Mouse (Mus musculus) neural tube, embryonic 13.5 days (tissue): ENCODE measurements at regions not wholly inside any gene's neighbourhood (a gene's known extent, or its start where the extent isn't known, plus 50 kb on each side); places are given as distances from the start of the nearest gene placed in this dataset.

Experiments
- ATAC-seq: fragments of 200-750 bp; cut with Nextera tagmentation; 2 replicates; pipeline ENCODE4 v1.8.0; 2017; ENCODE audit warnings: low read depth, mild to moderate bottlenecking, moderate TSS enrichment, moderate library complexity
- H3K27ac ChIP-seq: fragments of 300-500 bp; sonication (generic); replicated peaks from 2 replicates; pipeline ENCODE4 v1.5.1; 2015; ENCODE audit warnings: moderate library complexity, mild to moderate bottlenecking, inconsistent platforms
- H3K27me3 ChIP-seq: fragments of 300-500 bp; sonication (generic); 2 replicates; pipeline ENCODE4 v1.6.1; 2015; ENCODE audit warnings: mild to moderate bottlenecking, inconsistent platforms
- H3K36me3 ChIP-seq: fragments of 300-500 bp; sonication (generic); 2 replicates; pipeline ENCODE4 v1.6.1; 2015; ENCODE audit warnings: mild to moderate bottlenecking, inconsistent platforms
- H3K4me1 ChIP-seq: fragments of 300-500 bp; sonication (generic); replicated peaks from 2 replicates; pipeline ENCODE4 v1.6.1; 2015; ENCODE audit warnings: inconsistent platforms
- H3K4me2 ChIP-seq: fragments of 300-500 bp; sonication (generic); 2 replicates; pipeline ENCODE4 v1.6.1; 2015; ENCODE audit warnings: inconsistent platforms, mild to moderate bottlenecking, moderate library complexity
- H3K4me3 ChIP-seq: fragments of 300-500 bp; sonication (generic); 2 replicates; pipeline ENCODE4 v1.5.1; 2015; ENCODE audit warnings: mild to moderate bottlenecking, inconsistent platforms
- H3K9ac ChIP-seq: fragments of 300-500 bp; sonication (generic); 2 replicates; pipeline ENCODE4 v1.6.1; 2015; ENCODE audit warnings: moderate library complexity, mild to moderate bottlenecking, inconsistent platforms
- H3K9me3 ChIP-seq: fragments of 300-500 bp; sonication (generic); 2 replicates; pipeline ENCODE4 v1.6.1; 2016; ENCODE audit warnings: inconsistent platforms
- WGBS: fragments of 180-500 bp; shearing (Covaris S2); methylation state at CpG from one replicate; pipeline ENCODE4 v1.1.7; 2015; 5-methylcytosine and 5-hydroxymethylcytosine counted together

DNA sequence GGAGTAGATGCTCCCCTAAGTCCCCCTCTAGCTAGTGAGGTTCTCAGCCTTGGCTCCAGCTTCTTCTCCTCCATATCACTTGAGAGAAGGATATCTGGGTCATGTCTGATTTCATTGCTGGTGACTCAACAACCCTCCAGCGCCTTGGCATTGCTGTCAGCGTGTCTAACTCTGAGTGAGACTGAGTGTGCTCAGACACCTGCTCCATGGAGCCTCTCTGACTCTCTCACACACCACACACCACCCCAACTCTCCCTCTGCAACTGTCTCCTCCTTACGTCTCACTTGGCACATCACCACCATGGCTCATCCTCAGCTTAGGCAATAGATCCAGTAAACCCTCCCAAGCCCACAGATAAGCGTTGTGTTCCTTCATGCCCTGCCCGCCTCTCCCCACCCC is 260.0 kb downstream of the Rps15a start:
- Histone ChIP-seq H3K4me3 (no peak overlapping the region), H3K4me1 (peaks cover 11% of the 10 kb centered on the region), H3K9ac (no peak overlapping the region), H3K4me2 (no peak overlapping the region), H3K36me3 (no peaks in the 10 kb centered on the region), H3K9me3 (no peaks in the 10 kb centered on the region), H3K27me3 (no peaks in the 10 kb centered on the region), H3K27ac (no peak overlapping the region)
- no peak for ATAC-seq
- 94% methylated on average over 5 of the region's 5 CpGs for WGBS

- Histone ChIP-seq H3K36me3 (no peaks in the 10 kb centered on the region), H3K27ac (no peak overlapping the region)
- WGBS = 62% methylated on average over 4 of the region's 4 CpGs
These were observed 262.3 kb downstream of the Rps15a start for GRCm38 (mm10) chr7:117853716-117854115.

GRCm38 (mm10) chr7:117852866-117853265 is 263.1 kb downstream of the Rps15a start:
- no peak overlapping the region for H3K27ac ChIP-seq
- no peak overlapping the region for H3K4me2 ChIP-seq
- ATAC-seq = no peak
- H3K9ac ChIP-seq = no peak overlapping the region
- no peak overlapping the region for H3K4me3 ChIP-seq
- 81% methylated on average over 2 of the region's 2 CpGs for WGBS
- H3K27me3 ChIP-seq = no peaks in the 10 kb centered on the region
- H3K36me3 ChIP-seq = no peaks in the 10 kb centered on the region
- no peaks in the 10 kb centered on the region for H3K9me3 ChIP-seq
- H3K4me1 ChIP-seq = peaks cover 11% of the 10 kb centered on the region

More at GRCm38 (mm10) chr7:117853716-117854115, 262.3 kb downstream of the Rps15a start:
- no peaks in the 10 kb centered on the region for H3K9me3 ChIP-seq
- H3K4me1 ChIP-seq = peaks cover 11% of the 10 kb centered on the region
- no peak overlapping the region for H3K9ac ChIP-seq
- ATAC-seq = no peak
- H3K27me3 ChIP-seq = no peaks in the 10 kb centered on the region
- H3K4me3 ChIP-seq = no peak overlapping the region
- no peak overlapping the region for H3K4me2 ChIP-seq

GRCm38 (mm10) chr7:117850822-117851221 is 265.2 kb downstream of the Rps15a start:
- Histone ChIP-seq H3K4me2 (no peak overlapping the region), H3K27ac (no peak overlapping the region), H3K9ac (no peak overlapping the region), H3K27me3 (no peaks in the 10 kb centered on the region), H3K4me1 (no peaks in the 10 kb centered on the region), H3K9me3 (no peaks in the 10 kb centered on the region), H3K4me3 (no peak overlapping the region), H3K36me3 (no peaks in the 10 kb centered on the region)
- 94% methylated on average over 6 of the region's 6 CpGs for WGBS
- no peak for ATAC-seq

GRCm38 (mm10) chr7:117846041-117846440 is 269.9 kb downstream of the Rps15a start:
- Histone ChIP-seq H3K4me3 (no peak overlapping the region), H3K4me1 (0 out of 2 replicates have a peak, but pooled peaks cover 9% of the 10 kb centered on the region), H3K9me3 (no peaks in the 10 kb centered on the region), H3K27me3 (peaks cover 6% of the 10 kb centered on the region; the same call in 1 of the 2 replicates), H3K9ac (no peak overlapping the region), H3K4me2 (no peak overlapping the region), H3K27ac (no peak overlapping the region), H3K36me3 (no peaks in the 10 kb centered on the region)
- ATAC-seq = no peak
- WGBS = 79% methylated on average over 5 of the region's 5 CpGs

DNA sequence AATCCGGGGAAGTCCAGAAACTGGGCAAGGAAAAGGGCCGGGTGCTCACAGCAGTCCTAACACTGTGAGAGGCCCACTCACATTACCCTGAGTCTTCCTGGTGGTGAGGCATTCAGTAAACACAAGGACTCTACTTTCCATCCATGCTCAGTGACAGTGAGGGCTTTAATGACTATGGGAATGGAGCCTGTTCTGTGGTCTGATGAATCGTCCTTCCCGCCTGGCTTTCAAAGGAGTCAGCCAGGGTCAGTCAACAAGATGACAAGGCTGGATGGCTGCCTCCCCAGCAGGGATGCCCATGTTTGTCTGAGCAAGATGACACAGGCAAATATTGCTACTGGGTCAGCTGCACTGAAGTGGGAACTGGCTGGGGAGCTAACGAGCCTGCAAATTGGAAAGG is 273.2 kb downstream of the Rps15a start:
- Histone ChIP-seq H3K9ac (no peak overlapping the region), H3K4me3 (no peak overlapping the region), H3K36me3 (no peaks in the 10 kb centered on the region), H3K27ac (no peak overlapping the region), H3K27me3 (peaks cover 6% of the 10 kb centered on the region; the same call in 1 of the 2 replicates), H3K4me1 (0 out of 2 replicates have a peak, but pooled peaks cover 9% of the 10 kb centered on the region), H3K4me2 (no peak overlapping the region), H3K9me3 (no peaks in the 10 kb centered on the region)
- WGBS = 12% methylated on average over 5 of the region's 5 CpGs
- 0 out of 2 replicates have a peak, but pooled peaks have one; percentile 43 for ATAC-seq

- 31% methylated on average over 3 of the region's 3 CpGs for WGBS
These were observed 321.0 kb downstream of the Rps15a start for GRCm38 (mm10) chr7:117795035-117795434.

DNA sequence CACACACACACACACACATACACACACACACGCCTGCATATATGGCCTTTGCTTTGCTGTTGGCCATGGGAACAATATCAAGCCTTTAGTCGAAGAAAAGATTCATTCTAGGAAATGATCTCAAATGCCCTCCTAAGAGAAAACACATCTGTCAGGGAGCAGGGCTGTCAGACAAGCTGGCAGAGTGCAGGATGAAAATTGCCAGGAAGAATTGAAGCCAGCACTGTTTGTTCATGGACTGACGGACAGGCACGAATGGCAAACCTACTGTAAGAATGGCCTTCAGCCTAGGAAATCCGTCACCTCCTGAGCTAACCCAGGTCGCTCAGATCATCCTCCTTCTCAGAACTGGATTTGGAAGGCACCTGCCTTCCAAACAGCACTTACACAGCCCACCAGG is 322.0 kb downstream of the Rps15a start:
- Histone ChIP-seq H3K9ac (no peak overlapping the region), H3K27ac (no peak overlapping the region), H3K27me3 (no peaks in the 10 kb centered on the region), H3K4me3 (no peak overlapping the region), H3K4me1 (no peaks in the 10 kb centered on the region), H3K4me2 (no peak overlapping the region), H3K36me3 (no peaks in the 10 kb centered on the region), H3K9me3 (no peaks in the 10 kb centered on the region)
- WGBS = 88% methylated on average over 6 of the region's 6 CpGs
- ATAC-seq = no peak

More at GRCm38 (mm10) chr7:117795035-117795434, 321.0 kb downstream of the Rps15a start:
- Histone ChIP-seq H3K9ac (no peak overlapping the region), H3K4me3 (no peak overlapping the region), H3K4me2 (no peak overlapping the region), H3K9me3 (no peaks in the 10 kb centered on the region), H3K4me1 (no peaks in the 10 kb centered on the region), H3K36me3 (no peaks in the 10 kb centered on the region), H3K27me3 (no peaks in the 10 kb centered on the region), H3K27ac (no peak overlapping the region)
- ATAC-seq = no peak

DNA sequence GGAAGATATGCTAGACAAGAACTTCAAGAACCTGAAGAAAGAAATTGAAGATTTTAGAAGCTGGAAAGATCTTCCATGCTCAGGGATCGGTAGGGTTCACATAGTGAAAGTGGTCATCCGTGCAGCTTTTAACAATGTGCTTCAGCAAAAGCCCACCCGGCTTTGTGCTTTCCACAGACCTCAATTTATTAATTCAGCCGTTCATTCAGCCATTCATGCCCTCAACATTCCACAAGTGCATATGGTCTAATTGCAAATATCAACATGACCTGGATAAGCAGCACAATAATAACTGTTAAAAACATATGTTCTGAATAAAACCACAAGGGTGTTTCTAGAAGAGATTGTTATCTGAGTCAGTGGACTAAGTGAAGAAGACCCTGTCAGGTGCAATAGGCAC is 323.5 kb downstream of the Rps15a start:
- WGBS = 81% methylated on average over 4 of the region's 4 CpGs
- H3K9ac ChIP-seq = no peak overlapping the region
- H3K4me3 ChIP-seq = no peak overlapping the region
- H3K27me3 ChIP-seq = no peaks in the 10 kb centered on the region
- no peak for ATAC-seq
- no peaks in the 10 kb centered on the region for H3K4me1 ChIP-seq
- H3K4me2 ChIP-seq = no peak overlapping the region
- no peak overlapping the region for H3K27ac ChIP-seq
- no peaks in the 10 kb centered on the region for H3K9me3 ChIP-seq
- H3K36me3 ChIP-seq = no peaks in the 10 kb centered on the region

DNA sequence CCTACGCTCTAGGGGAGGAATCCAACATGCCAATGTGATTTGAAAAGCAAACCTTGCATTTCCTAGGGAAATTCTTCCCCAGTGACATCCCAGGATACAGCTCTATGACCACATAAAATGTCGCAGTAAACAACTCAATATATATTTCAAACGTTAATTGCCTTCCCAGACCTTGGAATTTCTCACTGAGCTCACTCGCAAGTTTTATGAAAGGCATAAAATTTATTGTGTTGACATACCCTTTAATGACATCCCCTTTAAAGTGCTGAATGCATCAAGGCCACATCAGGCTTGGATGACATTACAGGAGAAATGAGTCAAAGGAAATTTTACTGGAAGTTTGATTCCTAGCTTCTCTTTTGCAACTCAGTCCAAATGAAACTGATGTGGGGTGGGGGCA is 337.0 kb downstream of the Rps15a start:
- H3K27ac ChIP-seq = no peak overlapping the region
- 55% methylated on average over 4 of the region's 4 CpGs for WGBS
- no peaks in the 10 kb centered on the region for H3K27me3 ChIP-seq
- H3K4me1 ChIP-seq = no peaks in the 10 kb centered on the region
- H3K9ac ChIP-seq = no peak overlapping the region
- no peak overlapping the region for H3K4me2 ChIP-seq
- H3K9me3 ChIP-seq = no peaks in the 10 kb centered on the region
- no peak for ATAC-seq
- no peak overlapping the region for H3K4me3 ChIP-seq
- H3K36me3 ChIP-seq = no peaks in the 10 kb centered on the region

DNA sequence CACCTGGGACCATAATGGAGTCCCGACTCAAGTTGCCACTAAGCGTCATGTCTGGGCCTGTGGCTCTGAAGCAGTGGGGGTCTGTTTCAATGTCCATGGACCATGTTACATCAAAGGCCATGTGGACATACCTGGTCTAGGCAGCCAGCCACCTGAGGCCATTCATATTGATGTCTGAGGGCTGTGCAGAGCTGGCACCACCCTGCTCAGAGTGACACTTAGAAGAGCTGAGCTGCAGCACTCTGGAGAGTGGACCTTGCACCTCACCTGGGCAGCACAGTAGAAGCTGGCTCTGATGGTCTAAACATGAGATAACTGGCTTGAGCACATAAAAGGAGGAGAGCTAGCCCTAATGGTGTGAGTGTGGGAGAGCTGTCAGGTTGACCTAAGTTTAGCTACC is 338.1 kb downstream of the Rps15a start:
- WGBS = 94% methylated on average over 2 of the region's 2 CpGs
- Histone ChIP-seq H3K27me3 (no peaks in the 10 kb centered on the region), H3K9ac (no peak overlapping the region), H3K9me3 (0 out of 2 replicates have a peak, but pooled peaks cover 3% of the 10 kb centered on the region), H3K36me3 (no peaks in the 10 kb centered on the region), H3K4me3 (no peak overlapping the region), H3K4me1 (no peaks in the 10 kb centered on the region), H3K27ac (no peak overlapping the region), H3K4me2 (no peak overlapping the region)
- no peak for ATAC-seq

GRCm38 (mm10) chr7:117771836-117772235 is 344.2 kb downstream of the Rps15a start:
- H3K4me3 ChIP-seq = no peak overlapping the region
- no peaks in the 10 kb centered on the region for H3K36me3 ChIP-seq
- H3K9ac ChIP-seq = no peak overlapping the region
- H3K9me3 ChIP-seq = peaks cover 9% of the 10 kb centered on the region; the same call in 1 of the 2 replicates
- no peak overlapping the region for H3K4me2 ChIP-seq
- WGBS = 17% methylated on average over 6 of the region's 6 CpGs
- no peak for ATAC-seq
- H3K27ac ChIP-seq = 0 out of 2 replicates have a peak overlapping the region, but pooled peaks have one; percentile 5
- no peaks in the 10 kb centered on the region for H3K27me3 ChIP-seq
- H3K4me1 ChIP-seq = peaks cover 16% of the 10 kb centered on the region

DNA sequence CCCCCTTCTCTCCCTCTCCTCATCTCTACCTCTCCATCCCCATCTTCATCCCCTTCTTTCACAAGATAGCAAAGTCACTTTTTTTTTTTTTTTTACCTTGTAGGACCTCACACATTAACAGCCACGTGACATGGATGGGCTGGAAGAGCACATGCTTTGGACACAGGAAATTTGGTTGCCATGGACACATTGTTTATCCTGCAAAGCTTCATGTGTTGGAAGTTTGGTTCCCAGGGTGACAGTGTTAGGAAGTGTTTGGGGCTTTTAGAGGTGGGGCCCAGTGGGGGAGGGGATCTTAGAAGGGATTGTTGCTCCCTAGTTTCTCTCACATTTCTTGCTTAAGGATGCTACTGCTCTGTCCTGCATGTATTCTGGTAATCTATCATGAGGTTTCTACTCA is 356.5 kb downstream of the Rps15a start:
- H3K4me2 ChIP-seq = no peak overlapping the region
- no peaks in the 10 kb centered on the region for H3K4me1 ChIP-seq
- H3K9ac ChIP-seq = no peak overlapping the region
- no peak for ATAC-seq
- no peak overlapping the region for H3K4me3 ChIP-seq
- H3K27ac ChIP-seq = no peak overlapping the region
- no peaks in the 10 kb centered on the region for H3K9me3 ChIP-seq
- H3K27me3 ChIP-seq = no peaks in the 10 kb centered on the region
- no peaks in the 10 kb centered on the region for H3K36me3 ChIP-seq
- 48% methylated on average over 1 of the region's 1 CpGs for WGBS
